Mouse (Mus musculus) B cell, adult 2 months (primary cell): ENCODE results near the gene Olfr1224-ps1.
"Not testable (repeated sequence)": the region's sequence is repeated elsewhere in the genome, so short reads cannot be mapped to it uniquely, and the experiment has no call there.

ENCODE experiments used
- DNase-seq, 2 experiments: peaks; one replicate each; pipeline ENCODE4 v3.0.0; 2022

Olfr1224-ps1 gene

GRCm38 (mm10) chr2:89163991-89164390 lies at the start of gene Olfr1224-ps1:
Gene Olfr1224-ps1, minus strand, starts transcription at chr2:89164091.
- not testable (repeated sequence) for DNase-seq

GRCm38 (mm10) chr2:89199948-89200347 lies 36.1 kb upstream of the Olfr1224-ps1 start, which contains the start of gene Olfr1226:
Gene Olfr1226, minus strand, starts transcription at chr2:89200048.
- DNase-seq = no peak

DNA sequence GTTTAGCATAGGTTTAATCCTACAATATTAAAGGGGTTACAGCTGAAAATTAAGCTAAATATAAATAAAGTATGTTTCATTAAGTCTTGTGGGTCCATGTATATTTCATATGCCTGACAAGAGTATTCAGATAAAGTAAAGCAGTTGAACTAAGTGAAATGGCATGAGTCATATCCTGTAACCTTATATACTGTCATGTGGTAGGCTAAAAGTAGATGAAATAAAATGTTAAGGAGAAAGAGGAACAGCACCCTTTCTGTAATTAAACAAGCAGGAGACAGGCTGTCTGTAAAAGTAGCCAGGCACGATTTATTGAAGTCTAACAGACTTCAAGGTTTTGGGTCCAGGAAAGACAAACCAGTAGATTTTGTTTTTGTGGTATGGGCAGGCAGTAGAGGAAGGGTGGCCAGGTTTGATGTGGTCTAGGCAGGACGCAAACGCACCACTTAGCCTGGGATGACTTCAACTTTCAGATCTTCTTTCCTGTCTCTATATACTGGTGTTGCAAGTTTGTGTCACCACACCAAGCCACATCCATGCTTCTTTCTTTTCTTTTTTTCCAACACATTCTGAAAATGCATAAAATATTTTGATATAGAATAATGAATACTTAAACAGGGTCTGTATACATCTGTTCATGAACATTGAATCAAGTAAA lies 32.6 kb upstream of the Olfr1224-ps1 start:
- DNase-seq = no peak

- no peak for DNase-seq
Observed at GRCm38 (mm10) chr2:89174569-89174968, 10.7 kb upstream of the Olfr1224-ps1 start, which contains the start of gene Olfr1225. Gene Olfr1225, minus strand, starts transcription at chr2:89174669.

GRCm38 (mm10) chr2:89164711-89165110 lies 820 bp upstream of the Olfr1224-ps1 start:
- not testable (repeated sequence) for DNase-seq

GRCm38 (mm10) chr2:89151460-89151859 lies 12.4 kb downstream of the Olfr1224-ps1 start, which contains the start of gene Olfr1223:
Gene Olfr1223, minus strand, starts transcription at chr2:89151560.
- no peak for DNase-seq

DNA sequence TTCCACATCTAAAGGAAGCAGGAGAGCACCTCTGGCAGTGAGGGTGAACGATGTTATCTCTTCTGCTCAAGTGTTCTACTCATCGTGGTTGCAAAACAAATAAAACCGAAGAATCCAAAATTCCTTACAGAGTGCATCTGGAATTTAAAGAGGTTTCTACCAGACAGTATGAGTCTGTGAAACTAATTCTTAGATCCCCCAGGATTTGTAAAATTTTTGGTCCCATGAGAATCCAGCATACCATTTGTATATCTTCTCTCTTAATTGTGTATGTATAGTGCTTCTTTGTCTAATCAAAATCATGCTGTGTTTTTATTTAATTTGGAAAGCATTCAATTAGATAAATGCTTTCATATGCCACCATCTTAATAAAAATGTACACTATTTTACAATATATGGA lies 30.9 kb downstream of the Olfr1224-ps1 start, which contains the start of gene Olfr1222:
Olfr1222 (minus strand) TSS at position 101 of the 400 bp plus-strand sequence.
- DNase-seq = no peak

DNA sequence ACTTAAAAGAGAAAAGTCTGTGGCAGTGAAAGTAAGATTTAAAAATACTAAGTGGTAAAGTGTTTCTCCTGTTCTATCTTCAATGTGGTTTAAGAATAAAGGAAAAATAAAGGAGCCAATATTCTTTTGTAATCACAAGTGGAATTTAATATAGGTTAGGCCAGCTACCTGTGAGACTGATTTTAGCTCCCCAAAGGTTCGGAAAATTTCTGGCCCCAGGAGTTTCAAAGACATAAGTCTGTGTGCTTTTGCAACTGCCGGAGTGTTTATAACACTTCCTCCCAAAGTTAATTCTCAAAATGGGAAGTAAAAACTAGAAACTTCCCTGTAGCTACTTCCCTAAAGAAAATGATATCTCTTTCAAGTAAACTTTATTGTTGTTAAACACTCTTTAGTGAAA lies 46.7 kb downstream of the Olfr1224-ps1 start, which contains the start of gene Olfr1221:
Olfr1221 (minus strand) TSS at position 101 of the 400 bp plus-strand sequence.
- no peak for DNase-seq

DNA sequence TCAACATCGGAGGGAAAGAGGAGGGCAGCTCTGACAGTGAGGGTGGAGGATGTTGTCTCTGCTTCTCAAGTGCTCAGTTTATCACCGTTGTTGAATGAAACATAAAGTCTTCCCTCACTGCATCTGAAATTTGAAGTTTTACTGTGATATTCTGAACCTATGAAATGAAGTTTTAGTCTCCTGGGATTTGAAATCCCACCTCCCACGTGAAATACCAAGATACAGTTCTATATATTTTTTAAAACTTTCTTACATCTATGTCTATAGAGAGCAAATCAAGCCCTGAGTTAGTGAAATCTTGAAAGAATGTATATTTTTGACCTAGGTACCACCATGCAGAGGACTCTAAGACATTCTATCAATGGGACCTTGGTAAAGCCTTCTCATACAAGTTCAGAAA lies 57.2 kb downstream of the Olfr1224-ps1 start, which contains the start of gene Olfr1220:
Olfr1220 (minus strand) TSS at position 101 of the 400 bp plus-strand sequence.
- DNase-seq = no peak

DNA sequence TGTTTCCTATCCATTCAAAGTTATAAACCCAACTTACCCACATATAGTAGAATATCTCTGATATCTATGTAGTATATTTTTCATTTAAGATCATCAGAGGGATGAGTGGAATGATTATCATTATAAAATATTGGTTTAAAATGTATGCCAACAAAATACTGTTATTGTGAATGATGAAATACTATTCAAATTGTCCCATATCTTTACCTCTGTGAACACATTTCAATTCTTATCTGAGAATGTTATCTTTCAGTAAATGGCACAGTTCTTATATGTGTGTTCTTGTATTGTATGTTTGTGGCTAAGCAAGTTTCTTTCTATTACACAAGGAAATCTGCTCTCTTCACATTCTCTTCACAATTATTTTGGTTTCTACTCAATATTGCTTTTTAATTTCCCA lies 58.2 kb downstream of the Olfr1224-ps1 start:
- DNase-seq = no peak
